Mouse (Mus musculus) stomach, postnatal 0 days (tissue): ENCODE measurements around the gene Kcnj10.

Experiments used
- CTCF ChIP-seq: IDR thresholded peaks from 2 replicates; pipeline ENCODE4 v1.5.1; 2016; ENCODE audit warnings: antibody characterized with exemption, low read depth, mild to moderate bottlenecking, moderate library complexity
- EP300 ChIP-seq: optimal IDR thresholded peaks from 2 replicates; pipeline ENCODE3; 2016; ENCODE audit warnings: antibody characterized with exemption

DNA sequence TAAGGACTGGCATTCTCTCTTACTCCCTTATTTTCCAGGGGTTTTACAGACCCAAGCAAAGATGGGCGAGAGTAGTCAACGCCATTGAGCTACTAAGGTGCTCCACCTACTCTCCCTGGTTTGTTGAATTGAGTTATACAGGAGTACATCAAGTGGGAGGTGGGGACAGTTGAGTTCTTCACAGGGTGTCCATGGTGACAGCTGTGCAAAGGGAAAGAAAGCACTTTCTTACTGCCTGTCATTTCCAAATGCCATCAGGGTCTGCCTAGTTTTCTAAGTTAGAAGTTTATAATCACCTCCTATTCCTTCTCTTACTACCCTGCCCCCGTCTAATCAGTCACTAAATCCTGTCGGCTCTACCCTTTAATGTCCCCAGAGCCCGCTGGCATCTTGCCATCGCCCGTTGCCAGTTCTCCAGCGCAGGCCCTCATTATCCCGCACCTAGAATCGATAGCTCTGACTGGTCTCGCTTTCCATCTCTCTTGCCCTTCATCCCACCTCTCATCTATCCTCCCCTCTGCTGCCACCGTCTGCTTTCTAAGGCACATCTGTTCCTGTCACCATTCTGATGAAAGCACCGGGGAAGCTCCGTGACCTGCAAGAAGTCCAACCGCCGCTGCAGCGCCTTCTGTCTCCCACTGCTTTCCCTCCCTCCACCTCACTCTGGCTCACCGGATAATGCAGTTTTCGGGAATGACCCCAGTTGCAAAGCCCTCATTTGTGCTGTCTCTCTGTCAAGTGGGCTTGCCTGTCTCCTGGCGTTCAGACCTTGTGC lies 51.0 kb downstream of the Kcnj10 start:
- TF ChIP-seq CTCF: no peak
- TF ChIP-seq EP300: no peak
